In the genomic region with DNA sequence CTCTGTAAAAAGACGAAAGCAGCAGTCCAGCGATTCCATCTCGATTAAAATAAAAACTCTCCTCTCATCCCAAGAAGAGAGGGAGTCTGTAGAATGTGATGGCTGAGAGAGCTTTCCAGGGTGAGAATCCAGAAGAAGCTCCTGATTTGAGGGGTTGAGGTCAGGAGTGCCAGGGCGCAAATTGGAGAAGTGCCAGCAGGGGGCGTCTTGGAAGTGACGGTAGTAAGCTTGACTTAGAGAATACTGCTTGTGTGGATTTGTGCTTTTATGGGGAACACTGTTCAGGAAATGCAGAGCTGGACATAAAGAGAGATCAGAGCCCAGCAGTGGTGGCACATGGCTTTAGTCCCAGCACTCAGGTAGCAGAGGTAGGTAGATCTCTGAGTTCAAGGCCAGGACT, we compare ENCODE assay signal across 9 mouse cellular contexts. TPM values are rescaled to one million over a fixed set of nuclear protein-coding genes. Genes with fewer than 3 reads are reported as not detected.
A peak's percentile ranks its signal among the peaks of the same experiment; 100 is the strongest.
DNase-seq lines count a peak whose midpoint lies in the region; ATAC-seq and TF ChIP-seq lines count a peak whose summit lies in the region.
"Had no signal": no experiment of that assay in that cellular context is flagged by ENCODE, and none has a peak within 500 bp of the region (broad histone marks: within the 10 kb centered on the region; RNA-seq: fewer than 3 reads in every experiment).

No protein-coding gene starts in this region.

- no peak overlapping the region for H3K27ac ChIP-seq in midbrain, embryonic 10.5 days (replicated peaks)
- no peak overlapping the region for H3K27ac ChIP-seq in midbrain, embryonic 15.5 days
- H3K27ac ChIP-seq in bone marrow, adult 2 months (ENCODE audit: control insufficient read depth, insufficient read depth, low read depth, low read length, poor library complexity): no peak overlapping the region

- H3K9ac ChIP-seq in midbrain, embryonic 15.5 days: no peak overlapping the region

- no peak for ATAC-seq in cerebellum, adult (ENCODE audit: insufficient number of reproducible peaks, low FRiP score, low TSS enrichment)
- ATAC-seq in midbrain, embryonic 15.5 days (replicated peaks): no peak

- no peak overlapping the region for H3K4me2 ChIP-seq in midbrain, embryonic 15.5 days

- DNase-seq in cerebellum, postnatal 36 days: peak; percentile 23 to 42
- peak; percentile 81 for DNase-seq in midbrain, embryonic 10.5 days (ENCODE audit: low spot score)
- DNase-seq in kidney, postnatal 10 days: peak; percentile 76
- DNase-seq in mesoderm, embryonic 11.5 days (ENCODE audit: low read depth, low spot score): peak; percentile 79
- DNase-seq in layer of hippocampus, postnatal 36 days: no peak

- peaks cover 27% of the 10 kb centered on the region for H3K4me1 ChIP-seq in midbrain, embryonic 10.5 days
- peaks cover 17% of the 10 kb centered on the region for H3K4me1 ChIP-seq in midbrain, embryonic 15.5 days
- no peaks in the 10 kb centered on the region for H3K4me1 ChIP-seq in bone marrow, adult 2 months (ENCODE audit: control insufficient read depth, insufficient read depth, low read length)

- no peaks in the 10 kb centered on the region for H3K27me3 ChIP-seq in midbrain, embryonic 10.5 days (ENCODE audit: low read depth, poor library complexity, severe bottlenecking)
- H3K27me3 ChIP-seq in midbrain, embryonic 15.5 days (replicated peaks): no peaks in the 10 kb centered on the region

- TF ChIP-seq CTCF in bone marrow, adult 2 months (IDR thresholded peaks at IDR 0.05; ENCODE audit: control insufficient read depth, insufficient read depth, low read length): peak; percentile 48; the same call in 1 of the 2 replicates

- WGBS in midbrain, embryonic 10.5 days: 8% methylated on average over 6 of the region's 6 CpGs
- 9% methylated on average over 6 of the region's 6 CpGs for WGBS in midbrain, embryonic 15.5 days
- WGBS in bone marrow, adult 2 months: 12% methylated on average over 6 of the region's 6 CpGs

- H3K4me3 ChIP-seq in midbrain, embryonic 10.5 days: no peak overlapping the region
- no peak overlapping the region for H3K4me3 ChIP-seq in midbrain, embryonic 15.5 days
- H3K4me3 ChIP-seq in bone marrow, adult 2 months (replicated peaks; ENCODE audit: control insufficient read depth, low read depth, low read length): no peak overlapping the region

- no peaks in the 10 kb centered on the region for H3K9me3 ChIP-seq in midbrain, embryonic 10.5 days (replicated peaks)
- H3K9me3 ChIP-seq in midbrain, embryonic 15.5 days: no peaks in the 10 kb centered on the region

- no peaks in the 10 kb centered on the region for H3K36me3 ChIP-seq in midbrain, embryonic 10.5 days
- no peaks in the 10 kb centered on the region for H3K36me3 ChIP-seq in midbrain, embryonic 15.5 days (replicated peaks)

- no peak for TF ChIP-seq POLR2A in bone marrow, adult 2 months (IDR thresholded peaks at IDR 0.05; ENCODE audit: borderline replicate concordance, control insufficient read depth, low read depth, low read length)

RNA-seq across cellular contexts. Expression of a gene that starts 28.1 kb away (rescaled TPM):
- 2.6 and 3.7 TPM in 2 replicates for polyA plus RNA-seq in midbrain, embryonic 10.5 days (2016; fragmentation: Nextera tagmentation; extraction: Ambion mirVana)
- 0.97 and 1.3 TPM in 2 replicates for polyA plus RNA-seq in midbrain, embryonic 15.5 days (2015; fragmentation: Nextera tagmentation; extraction: Ambion mirVana)
- polyA plus RNA-seq in bone marrow, adult 2 months (2011; ENCODE audit: insufficient read depth, insufficient read length, low replicate concordance, missing spikeins): 1.1 and 3.0 TPM in 2 replicates
- under 1 TPM; 0.27 to 0.81 TPM for total RNA-seq in layer of hippocampus, postnatal 36 days (2021)

RNA-seq across cellular contexts. Expression of a gene that starts 28.1 kb away (rescaled TPM):
- 0.07 TPM in 1 of 2 replicates, not detected in the other for polyA plus RNA-seq in midbrain, embryonic 10.5 days (2016; fragmentation: Nextera tagmentation; extraction: Ambion mirVana)
- not detected in 2 replicates for polyA plus RNA-seq in midbrain, embryonic 15.5 days (2015; fragmentation: Nextera tagmentation; extraction: Ambion mirVana)
- polyA plus RNA-seq in bone marrow, adult 2 months (2011; ENCODE audit: insufficient read depth, insufficient read length, low replicate concordance, missing spikeins): not detected in 2 replicates
- not detected for total RNA-seq in layer of hippocampus, postnatal 36 days (2021)
- total RNA-seq: layer of hippocampus, postnatal 25 days had no signal

RNA-seq across cellular contexts. Expression of a gene that starts 29.9 kb away (rescaled TPM):
- 94.4 and 100.0 TPM in 2 replicates for polyA plus RNA-seq in midbrain, embryonic 10.5 days (2016; fragmentation: Nextera tagmentation; extraction: Ambion mirVana)
- 125 and 127 TPM in 2 replicates for polyA plus RNA-seq in midbrain, embryonic 15.5 days (2015; fragmentation: Nextera tagmentation; extraction: Ambion mirVana)
- polyA plus RNA-seq in bone marrow, adult 2 months (2011; ENCODE audit: insufficient read depth, insufficient read length, low replicate concordance, missing spikeins): 3.3 and 3.5 TPM in 2 replicates
- 10 to 100 TPM; 31.9 TPM for total RNA-seq in layer of hippocampus, postnatal 36 days (2021)

RNA-seq across cellular contexts. Expression of a gene that starts 55.3 kb away (rescaled TPM):
- 18.6 and 24.0 TPM in 2 replicates for polyA plus RNA-seq in midbrain, embryonic 10.5 days (2016; fragmentation: Nextera tagmentation; extraction: Ambion mirVana)
- polyA plus RNA-seq in midbrain, embryonic 15.5 days (2015; fragmentation: Nextera tagmentation; extraction: Ambion mirVana): 36.5 and 39.9 TPM in 2 replicates
- 7.3 and 10.1 TPM in 2 replicates for polyA plus RNA-seq in bone marrow, adult 2 months (2011; ENCODE audit: insufficient read depth, insufficient read length, low replicate concordance, missing spikeins)
- 10 to 100 TPM; 32.8 to 37.6 TPM for total RNA-seq in layer of hippocampus, postnatal 36 days (2021)

Comparison
In these comparisons a context has a peak if more than half of its experiments do, and no peak if none do; other contexts are left out.
1. DNase-seq: peak in cerebellum, postnatal 36 days (2 of 2), midbrain, embryonic 10.5 days (single experiment), kidney, postnatal 10 days (single experiment) and mesoderm, embryonic 11.5 days (single experiment); none in layer of hippocampus, postnatal 36 days (0 of 2).
2. RNA of a gene that starts 29.9 kb away (polyA plus RNA-seq): 125 to 127 TPM in midbrain, embryonic 15.5 days and 94.4 to 100.0 TPM in midbrain, embryonic 10.5 days; 3.3 to 3.5 TPM in bone marrow, adult 2 months; every median in the first group is over 10 times any median in the second.